Mouse (Mus musculus): ENCODE results near the gene Slc41a2.

- TF ChIP-seq USF1 (IDR thresholded peaks at IDR 0.05; ENCODE audit: low read depth, low read length) (no peak), HCFC1 (IDR thresholded peaks at IDR 0.05; ENCODE audit: low read depth, low read length) (no peak), ZC3H11A (IDR thresholded peaks at IDR 0.05; ENCODE audit: low read depth, low read length) (no peak), MAFK (IDR thresholded peaks at IDR 0.05; ENCODE audit: insufficient replicate concordance, low read length) (no peak), USF2 (conservative IDR thresholded peaks at IDR 0.05; ENCODE audit: low read depth, low read length) (no peak), POLR2A (IDR thresholded peaks at IDR 0.05; ENCODE audit: low read depth, low read length) (no peak), MAX (IDR thresholded peaks at IDR 0.05; ENCODE audit: low read length) (no peak), CTCF (conservative IDR thresholded peaks at IDR 0.05 in 1 of 2, IDR thresholded peaks at IDR 0.05 in 1 of 2; ENCODE audit: low read depth in 2 of 2, low read length in 2 of 2) (no peak), CHD1 (IDR thresholded peaks at IDR 0.05; ENCODE audit: low read depth, low read length) (no peak), RAD21 (IDR thresholded peaks at IDR 0.05; ENCODE audit: low read depth, low read length) (no peak)
Observed at GRCm38 (mm10) chr10:83212618-83213017, 125.1 kb downstream of the Slc41a2 start.

Data from CH12.LX (cell line).